Mouse (Mus musculus) heart, postnatal 14 days (tissue): Measurements from ENCODE around the gene Zfp334. TPM values are rescaled to one million over a fixed set of nuclear protein-coding genes. Genes with fewer than 3 reads are reported as not detected.

Source experiments
- DNase-seq, 2 experiments: peaks; one replicate each; pipeline ENCODE4 v3.0.0; 2021 to 2022
- intact Hi-C: fragments of 180-260 bp; cut with DNase I; formaldehyde crosslinking; loops from one replicate; pipeline ENCODE4 v1.15.1; 2025
- total RNA-seq, 2 experiments: library from RNA; stranded (reverse); gene quantifications; 2 replicates each; pipeline ENCODE4 v1.2.3; 2021

Gene Zfp334
- total RNA-seq, 2 experiments from 2014 or later = 2.9 to 3.0 TPM

DNA sequence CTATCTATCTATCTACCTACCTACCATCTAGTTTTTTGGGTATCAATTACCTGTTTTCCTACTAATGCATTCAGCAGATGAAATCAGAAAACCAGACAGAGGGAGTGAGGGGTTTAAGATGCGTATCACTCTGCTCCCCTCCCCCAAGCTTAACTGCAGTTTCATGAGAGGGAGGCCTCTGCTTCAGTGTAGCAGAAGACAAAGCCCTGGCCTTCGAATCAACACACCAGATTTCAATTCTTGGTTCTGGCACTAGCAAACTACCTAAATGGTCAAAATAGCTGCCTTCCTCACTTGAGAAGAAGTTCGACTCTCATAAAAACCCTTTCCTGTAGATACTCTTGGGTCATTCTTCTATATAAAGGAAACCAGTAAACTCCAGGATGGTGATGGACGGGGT lies 689 bp downstream of the Zfp334 start:
- intact Hi-C loops = no loop called here
- DNase-seq = no peak

DNA sequence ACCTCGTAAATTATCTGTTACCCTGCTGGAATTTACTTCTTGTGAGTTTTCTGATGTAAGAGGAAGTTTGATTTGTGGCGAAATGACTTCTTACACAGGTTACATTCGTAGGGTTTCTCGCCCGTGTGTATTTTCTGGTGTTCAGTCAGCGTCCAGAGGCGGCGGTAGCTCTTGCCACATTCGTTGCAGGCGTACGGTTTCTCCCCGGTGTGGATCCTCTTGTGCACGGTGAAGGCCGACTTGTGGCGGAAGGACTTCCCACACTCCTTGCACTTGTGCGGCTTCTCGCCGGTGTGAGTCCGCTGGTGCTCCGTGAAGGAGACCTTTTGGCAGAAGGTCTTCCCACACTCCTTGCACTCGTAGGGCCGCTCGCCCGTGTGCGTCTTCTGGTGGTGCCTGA lies 8.0 kb downstream of the Zfp334 start:
- intact Hi-C loops = no loop called here
- no peak for DNase-seq

DNA sequence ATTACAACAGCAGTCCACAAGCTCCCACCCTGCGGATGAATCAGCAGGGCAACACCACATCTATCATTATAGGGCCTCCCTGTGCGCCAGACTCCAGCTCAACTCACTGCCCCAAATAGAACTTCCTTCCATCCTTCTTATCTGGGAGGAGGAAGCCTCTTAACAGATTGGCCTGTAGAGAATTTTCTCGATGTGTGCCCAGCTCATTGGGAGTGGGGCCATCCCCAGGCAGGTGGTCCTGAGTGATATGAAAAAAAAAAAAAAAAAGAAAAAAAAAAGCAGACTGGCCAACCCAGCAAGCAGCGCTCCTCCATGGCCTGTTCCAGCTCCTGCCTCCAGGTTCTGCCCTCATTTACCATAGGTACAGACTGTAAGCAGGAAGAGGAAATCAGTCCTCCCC lies 12.1 kb downstream of the Zfp334 start:
- DNase-seq = no peak
- intact Hi-C loops = no loop called here

DNA sequence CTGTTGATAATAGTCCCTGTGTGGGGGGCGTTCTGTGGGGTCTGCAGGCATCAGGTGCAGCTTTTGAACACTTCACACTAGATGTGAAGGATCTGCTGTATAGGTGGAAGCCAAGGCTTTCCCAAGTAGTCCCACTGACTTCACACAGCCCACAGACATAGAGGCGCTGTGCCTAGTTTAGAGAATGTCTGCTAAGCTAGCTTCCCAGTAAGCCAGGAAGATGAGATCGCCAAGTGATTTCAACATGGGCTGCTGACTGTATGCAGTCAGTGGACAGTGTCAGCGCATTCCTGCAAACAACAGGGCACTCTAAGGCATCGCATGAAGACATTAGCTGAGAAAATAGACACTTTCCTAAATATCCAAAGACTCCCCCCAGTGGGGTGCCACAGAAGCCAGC lies 12.6 kb downstream of the Zfp334 start:
- DNase-seq = no peak
- intact Hi-C loops = no loop called here

DNA sequence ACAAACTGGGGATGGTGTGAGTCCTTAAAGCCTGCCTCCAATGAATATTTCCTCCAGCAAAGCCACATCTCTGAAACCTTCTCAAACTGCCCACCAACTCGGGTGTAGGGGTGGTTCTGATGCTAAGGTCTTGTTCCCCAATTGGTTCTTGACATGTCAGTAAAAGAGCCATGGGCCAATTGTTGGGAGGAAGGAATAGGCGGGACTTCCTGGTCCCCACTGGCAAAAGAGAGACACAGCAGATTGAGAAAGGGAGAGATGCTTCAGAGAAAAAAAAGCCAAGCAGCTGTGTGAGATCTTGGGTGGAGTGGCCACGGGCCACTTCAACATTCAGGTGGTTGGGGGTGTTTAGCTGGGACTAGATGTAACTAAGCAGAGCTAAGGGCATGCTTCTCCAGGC lies 17.0 kb downstream of the Zfp334 start:
- intact Hi-C loops = no loop called here
- DNase-seq = no peak

DNA sequence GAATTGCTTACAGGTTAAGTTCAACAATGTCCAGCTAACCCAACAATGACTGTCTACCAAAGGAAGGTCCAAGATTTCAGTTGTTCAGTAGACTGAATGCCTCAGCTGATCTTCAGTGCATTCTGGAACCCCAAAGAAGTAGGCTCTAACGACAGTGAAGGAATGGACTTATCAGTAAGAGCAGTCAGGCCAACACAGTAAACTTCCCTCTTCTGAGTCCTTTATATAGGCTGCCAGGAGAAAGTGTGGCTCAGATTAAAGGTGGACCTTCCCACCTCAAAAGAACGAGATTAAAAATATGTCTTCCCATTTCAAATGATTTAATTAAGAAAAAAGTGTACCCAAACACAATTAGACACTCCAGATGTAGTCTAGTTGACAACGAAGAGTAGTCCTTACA lies 17.7 kb downstream of the Zfp334 start:
- DNase-seq = no peak
- intact Hi-C loops = no loop called here

DNA sequence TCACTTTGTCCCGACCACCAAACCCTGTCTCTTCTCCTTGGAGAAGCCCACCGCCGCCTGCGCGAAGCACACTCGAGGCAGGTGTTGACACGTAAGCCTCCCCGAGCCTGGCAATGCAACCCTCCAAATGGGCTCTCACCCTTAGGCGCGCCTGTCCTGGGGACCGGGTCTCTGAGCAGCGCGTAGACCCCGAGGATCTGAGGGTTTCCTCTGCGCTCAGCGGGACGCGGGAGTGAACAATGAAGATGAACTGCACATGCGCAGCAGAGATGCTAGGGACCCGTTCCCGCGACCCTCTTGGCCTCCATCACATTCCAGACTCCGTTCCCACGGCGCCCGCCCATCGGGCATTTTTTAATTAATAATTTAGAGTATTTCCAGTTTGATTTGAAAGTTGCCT lies 19.6 kb downstream of the Zfp334 start, which contains the start of gene Zfp663:
TSS of gene Zfp663 (minus strand) at position 234 of the 400 bp plus-strand sequence.
- intact Hi-C loops = no loop called here
- DNase-seq = no peak

DNA sequence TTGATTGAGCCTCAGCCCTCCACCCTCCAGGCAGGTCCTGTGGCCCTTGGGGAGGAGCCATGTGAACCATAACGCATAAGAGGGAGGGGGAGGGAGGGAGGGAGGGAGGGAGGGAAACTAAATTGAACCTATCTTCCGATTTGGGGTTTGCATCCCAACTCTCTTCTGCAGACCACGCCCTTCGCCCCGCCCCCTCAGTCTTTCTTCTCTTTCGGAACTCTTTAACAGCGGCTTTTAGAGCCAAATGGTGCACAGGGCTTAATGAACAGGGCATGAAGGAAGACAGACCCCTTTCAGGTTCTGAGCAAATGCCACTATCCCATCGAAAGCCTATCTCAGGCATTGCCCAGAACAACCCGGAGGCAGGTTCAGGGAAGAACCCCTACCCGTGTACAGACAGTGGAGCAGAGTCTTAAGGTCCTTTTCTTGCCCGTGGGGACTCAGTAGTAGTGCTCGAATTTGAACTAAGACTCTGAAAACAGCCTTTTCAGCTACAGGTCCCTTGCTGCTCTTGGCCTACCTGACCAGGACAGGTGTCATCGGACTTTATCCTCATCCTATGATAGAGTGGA lies 20.1 kb downstream of the Zfp334 start:
- intact Hi-C loops = no loop called here

DNA sequence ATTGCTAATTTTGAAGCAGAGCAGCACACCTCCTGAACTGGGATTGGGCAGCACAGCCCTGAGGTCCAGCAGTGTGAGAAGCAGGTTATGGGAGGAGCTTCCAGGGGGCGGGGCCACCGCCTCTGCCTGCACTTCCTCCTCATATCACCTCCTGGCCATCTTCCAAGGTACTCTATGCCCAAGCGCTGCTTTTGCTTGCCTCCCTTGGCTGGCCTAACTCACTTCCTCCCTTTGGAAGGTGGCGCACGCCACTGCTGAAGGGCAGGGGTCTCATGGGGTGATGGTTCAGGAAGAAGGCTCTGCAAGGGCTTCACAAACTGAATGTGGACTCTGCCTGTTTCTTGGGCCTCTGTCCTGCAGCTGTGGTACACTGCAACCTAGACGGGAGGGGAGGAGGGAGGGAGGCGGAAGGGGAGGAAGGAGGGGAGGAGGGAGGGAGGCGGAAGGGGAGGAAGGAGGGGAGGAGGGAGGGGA lies 21.0 kb downstream of the Zfp334 start:
- intact Hi-C loops = no loop called here
- DNase-seq = peak; percentile 14 to 16

More for the DNA sequence above, 20.1 kb downstream of the Zfp334 start:
- DNase-seq = peak in 1 of 2 experiments; percentile 16

DNA sequence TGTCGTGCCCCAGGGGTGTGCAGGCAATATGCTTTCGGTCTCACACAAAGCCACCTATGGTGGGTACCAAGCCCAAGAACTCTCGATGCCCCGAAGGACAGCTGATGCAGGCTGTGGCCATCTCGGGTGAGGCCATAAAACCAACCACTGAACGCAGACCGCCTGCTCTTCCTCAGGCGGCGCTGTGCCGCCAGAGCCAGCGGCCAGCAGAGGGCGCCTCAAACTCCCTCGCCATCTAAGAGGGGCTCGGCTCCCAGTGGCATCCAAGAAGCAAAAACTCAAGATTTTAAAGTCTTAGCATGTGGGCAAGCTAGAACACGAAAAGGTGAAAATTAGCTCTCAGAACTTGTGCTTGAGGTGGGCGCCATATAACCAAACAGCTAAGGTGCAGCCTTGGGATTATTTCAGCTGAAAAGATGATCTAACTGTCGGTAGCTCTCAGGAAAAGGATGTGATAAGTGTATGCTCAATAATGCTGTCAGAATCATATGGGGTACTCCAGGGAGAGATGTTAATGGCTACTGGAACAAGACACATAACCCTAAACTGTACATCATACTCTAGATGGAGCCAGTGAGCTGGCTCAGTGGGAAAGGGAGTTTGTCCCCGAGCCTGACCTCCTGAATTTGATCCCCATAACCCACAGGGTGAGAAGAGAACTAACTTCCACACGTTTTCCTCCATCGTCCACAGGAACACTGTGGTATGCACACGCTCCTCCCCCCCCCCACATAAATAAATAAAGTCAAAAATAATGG lies 23.5 kb downstream of the Zfp334 start:
- peak; percentile 63 to 75 for DNase-seq
- intact Hi-C loops = loop anchor here (2.0 to 5.0 kb wide), 2 partner anchors 122 to 402 kb away; partner anchors contain the start of gene Slc12a5

DNA sequence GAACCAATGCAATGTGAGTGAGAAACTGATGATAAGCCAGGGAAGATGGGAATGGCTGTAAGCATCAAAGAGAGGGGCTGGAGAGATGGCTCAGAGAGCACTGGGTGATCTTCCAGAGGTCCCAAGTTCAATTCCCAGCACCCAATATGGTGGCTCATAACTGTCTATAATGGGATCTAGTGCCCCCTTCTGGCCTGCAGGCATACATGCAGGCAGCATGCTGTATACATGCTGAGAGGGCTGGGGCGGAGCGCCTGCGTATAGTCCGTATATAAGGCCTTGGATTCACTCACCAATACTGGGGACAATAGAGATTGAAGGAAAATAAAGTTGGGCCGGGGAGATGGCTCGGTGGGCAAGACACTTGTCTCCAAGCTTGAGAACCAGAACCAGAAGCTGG lies 24.8 kb downstream of the Zfp334 start:
- intact Hi-C loops = loop anchor here (5.0 kb wide), 1 partner anchor 401 kb away; the partner anchor contains the start of gene Slc12a5
- no peak for DNase-seq

DNA sequence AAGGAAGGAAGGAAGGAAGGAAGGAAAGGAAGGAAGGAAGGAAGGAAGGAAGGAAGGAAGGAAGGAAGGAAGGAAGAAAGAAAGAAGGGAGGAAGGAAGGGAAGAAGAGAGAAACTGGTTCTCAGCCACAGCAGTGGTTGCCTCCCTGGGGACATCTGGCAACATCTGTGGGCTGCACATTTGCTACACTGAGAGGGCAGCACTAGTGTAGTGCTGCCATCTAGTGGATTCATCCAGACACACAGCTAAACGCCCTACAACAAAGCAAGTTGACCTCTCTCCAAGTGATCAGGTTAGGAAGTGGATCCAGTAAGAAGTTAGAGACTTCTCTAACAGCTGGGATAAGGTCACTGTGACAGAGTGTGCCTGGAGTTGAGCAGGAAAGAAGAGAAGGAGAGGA lies 27.2 kb downstream of the Zfp334 start:
- intact Hi-C loops = loop anchor here (2.0 to 5.0 kb wide), 2 partner anchors 286 to 399 kb away; partner anchors contain the start of gene Slc12a5
- DNase-seq = peak; percentile 64 to 76

DNA sequence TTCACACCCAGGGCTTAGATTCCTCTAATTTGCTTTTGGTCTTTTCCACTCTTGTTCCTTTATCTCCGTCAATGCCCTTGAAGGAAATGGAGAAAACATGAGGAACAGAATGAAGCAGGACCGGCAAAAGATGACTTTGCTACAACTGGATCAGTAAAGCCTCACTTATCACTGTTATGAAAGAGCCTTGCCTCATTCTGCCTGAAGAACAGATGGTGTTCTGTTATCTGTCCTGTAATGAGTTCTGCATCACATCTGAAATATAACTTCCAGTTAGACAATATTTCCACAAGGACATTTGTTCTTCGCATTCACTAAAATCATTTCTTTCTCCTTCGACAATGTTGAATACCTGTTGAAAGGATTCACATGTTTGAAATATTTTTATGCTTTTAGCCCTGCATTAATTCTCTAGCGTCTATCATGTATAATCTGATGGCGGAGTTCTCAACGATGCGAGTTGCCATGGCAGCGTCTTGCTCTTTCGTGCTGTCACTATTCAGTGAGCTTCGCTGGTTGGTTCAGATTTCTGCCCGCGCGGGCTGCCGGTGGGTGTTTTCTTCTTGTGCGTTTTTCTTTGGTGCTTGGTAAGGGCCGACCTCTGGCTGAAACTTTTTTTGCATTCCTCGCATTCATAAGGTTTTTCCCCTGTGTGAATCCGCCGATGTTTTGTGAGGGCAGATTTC lies 36.1 kb downstream of the Zfp334 start:
- no peak for DNase-seq
- intact Hi-C loops = no loop called here

DNA sequence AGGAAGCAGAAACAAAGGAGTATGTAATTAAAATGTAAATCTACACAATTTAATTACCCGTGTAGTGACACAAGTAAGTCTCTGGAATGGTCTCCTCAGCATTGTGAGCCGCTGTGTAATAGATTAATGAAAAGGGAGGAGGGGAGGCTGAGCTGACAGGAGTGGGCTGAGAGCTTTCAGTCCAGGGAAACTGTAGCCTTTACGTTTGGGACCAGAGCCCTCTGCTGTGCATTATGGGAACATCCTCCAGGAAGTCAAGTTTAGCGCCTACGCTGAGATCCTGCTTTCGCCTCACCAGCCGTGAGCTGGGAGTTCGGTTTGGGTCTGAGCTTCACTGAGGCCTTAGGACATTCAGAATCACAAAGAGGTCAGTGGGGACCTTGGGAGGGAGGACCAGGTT lies 38.6 kb downstream of the Zfp334 start:
- DNase-seq = no peak
- intact Hi-C loops = no loop called here

DNA sequence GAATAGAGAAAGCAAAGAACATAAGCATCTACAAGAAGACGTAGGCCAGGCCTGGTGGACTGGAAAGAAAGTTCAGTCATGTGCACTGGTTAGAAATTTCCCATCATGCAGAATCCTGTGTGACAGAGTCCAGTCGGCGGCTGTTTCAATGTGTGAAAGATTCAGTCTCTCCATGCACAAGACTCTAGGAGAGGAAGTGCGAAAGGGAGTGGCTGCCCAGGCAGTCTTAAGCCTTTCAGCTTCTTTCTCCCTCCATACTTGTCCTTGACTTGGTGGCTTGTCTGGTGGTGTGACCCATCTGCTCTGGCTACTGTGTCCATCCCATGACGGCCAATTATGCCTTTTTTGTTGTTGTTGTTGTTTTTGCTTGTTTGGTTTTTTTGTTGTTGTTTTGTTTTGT lies 41.9 kb downstream of the Zfp334 start:
- intact Hi-C loops = no loop called here
- no peak for DNase-seq

DNA sequence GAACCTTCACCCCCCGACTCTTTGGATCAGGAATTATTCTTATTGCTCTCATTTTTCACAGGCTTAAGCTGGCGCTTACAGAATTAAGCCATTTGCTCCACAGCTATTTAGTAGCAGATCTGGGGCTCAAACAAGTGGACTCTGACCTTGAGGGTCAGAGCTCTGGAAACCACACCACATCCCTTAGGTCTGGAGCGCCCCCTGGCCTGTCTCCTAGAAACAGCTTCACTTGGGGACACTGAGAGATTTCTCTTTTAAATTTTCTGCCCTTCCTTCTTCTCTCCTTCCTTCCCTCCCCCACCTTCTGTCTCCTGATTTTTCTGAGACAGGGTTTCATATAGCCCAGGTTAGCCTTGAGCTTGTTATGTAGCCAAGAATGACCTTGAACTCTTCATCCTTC lies 50.9 kb downstream of the Zfp334 start:
- peak; percentile 68 to 75 for DNase-seq
- intact Hi-C loops = loop anchor here (1.0 to 2.0 kb wide), 2 partner anchors 104 to 266 kb away; no protein-coding TSS in a partner anchor

DNA sequence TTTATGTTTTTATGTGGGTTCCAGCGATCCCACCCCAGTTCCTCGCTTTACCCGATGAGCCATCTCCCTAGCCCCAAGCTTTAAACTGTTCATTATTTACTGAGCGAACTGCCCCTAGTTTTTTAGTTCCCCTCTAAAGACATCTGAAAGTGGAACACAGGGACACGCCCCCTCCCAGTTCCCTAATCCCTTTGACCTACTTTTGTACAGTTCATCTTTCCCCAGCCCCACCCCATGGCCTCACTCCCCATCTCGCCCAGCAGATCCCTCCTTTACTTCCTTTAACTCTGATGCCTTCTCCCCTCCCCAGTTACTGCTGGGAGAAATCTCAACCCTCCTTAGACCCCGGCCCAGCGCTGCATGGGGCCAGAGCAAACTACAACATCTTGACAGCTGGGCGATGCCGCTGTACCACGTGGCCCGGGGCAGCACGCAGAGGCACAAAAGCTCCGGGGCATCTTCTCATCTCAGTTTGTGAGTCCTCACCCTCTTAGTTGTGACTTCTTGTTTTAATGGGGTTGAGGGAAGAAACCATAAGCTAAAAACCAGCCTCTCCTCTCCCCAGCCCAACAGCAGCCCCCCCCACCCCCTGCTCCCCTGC lies 55.3 kb downstream of the Zfp334 start:
- no peak for DNase-seq
- intact Hi-C loops = no loop called here

DNA sequence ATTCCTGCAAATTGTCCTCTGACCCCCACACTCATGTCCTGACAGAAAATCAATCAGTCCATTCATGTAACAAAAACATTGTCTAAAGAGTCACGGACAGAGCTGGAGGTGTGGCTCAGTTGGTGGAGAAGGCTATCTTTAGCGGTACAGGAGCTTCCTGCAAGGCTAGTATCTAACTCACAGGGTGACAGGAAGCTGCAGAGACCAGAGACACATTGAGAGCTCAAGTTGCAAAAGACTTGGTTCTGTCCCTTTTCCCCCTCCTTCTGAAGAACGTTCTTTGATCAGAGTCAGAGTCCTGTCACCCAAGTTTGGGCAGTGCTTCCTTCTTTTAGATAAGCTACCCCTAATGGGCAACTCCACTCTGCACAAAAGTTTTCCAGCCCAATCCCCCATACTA lies 58.4 kb downstream of the Zfp334 start:
- DNase-seq = no peak
- intact Hi-C loops = loop anchor here (5.0 kb wide), 1 partner anchor 42 kb away; the partner anchor contains the start of gene Slc35c2

DNA sequence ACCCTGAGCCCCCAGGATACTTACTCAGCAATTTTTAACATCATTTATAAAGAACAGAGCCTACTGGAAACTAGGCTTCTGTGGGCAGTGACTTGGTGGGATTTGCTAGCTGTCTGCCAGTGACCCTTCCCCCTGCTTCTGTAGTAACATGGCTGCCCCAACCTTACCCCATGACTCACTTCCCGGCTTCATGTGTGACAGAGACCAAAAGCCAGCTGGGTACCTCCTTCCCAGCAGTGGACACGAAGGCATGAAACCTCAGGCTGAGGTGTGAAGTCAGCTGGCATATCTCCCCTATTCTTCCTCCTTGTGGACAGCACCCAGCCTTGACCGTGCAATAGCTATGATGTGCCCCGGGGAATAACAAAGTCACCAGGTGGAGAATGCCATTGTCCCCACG lies 59.3 kb downstream of the Zfp334 start:
- intact Hi-C loops = loop anchor here (5.0 kb wide), 1 partner anchor 41 kb away; the partner anchor contains the start of gene Slc35c2
- no peak for DNase-seq

DNA sequence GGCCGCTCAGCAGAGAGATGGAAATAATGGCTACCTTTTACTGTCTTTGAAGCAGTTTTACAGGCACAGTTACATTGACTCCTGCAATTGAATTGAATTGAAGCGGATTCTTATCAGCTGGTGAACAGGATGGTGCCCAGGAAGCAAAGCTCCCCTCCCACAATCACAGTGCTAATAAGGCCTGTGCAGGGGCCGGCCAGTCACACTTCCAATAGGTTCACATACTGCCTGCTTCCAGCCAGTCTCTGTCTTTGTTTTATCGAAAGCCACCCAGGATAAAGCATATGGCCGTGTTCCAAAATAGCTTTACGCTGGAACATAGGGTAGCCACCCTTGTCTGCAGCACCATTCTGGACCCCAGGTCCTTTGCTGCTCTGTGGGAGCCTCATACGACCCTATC lies 60.7 kb downstream of the Zfp334 start:
- intact Hi-C loops = loop anchor here (5.0 kb wide), 1 partner anchor 40 kb away; the partner anchor contains the start of gene Slc35c2
- no peak for DNase-seq
